Mouse (Mus musculus): ENCODE measurements around the gene Tma16. TPM values are rescaled to one million over a fixed set of nuclear protein-coding genes. Genes with fewer than 3 reads are reported as not detected.

Tma16 gene
- total and polyA plus RNA-seq, 3 experiments = 1.6 to 3.9 (median 3.7) TPM

DNA sequence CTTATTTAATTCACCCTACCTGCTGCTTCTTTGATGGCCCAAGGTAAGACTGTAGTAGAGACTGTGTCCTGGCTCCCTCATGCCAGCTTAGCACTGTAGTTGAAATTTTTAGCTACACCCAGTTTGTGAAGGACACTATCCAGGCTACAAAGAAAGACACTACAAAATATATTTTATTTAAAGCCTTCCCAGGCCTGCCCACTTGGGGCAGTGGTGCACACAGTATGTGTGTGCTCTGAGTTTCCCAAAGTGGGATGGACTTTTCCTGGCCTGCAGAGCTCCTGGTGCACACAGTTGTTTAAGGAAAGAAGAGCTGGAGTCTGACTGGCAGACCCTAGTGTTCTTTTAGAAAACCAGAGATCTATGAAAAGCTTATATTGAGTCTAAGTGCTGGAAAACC is 29.3 kb downstream of the Tma16 start:
- no peak for DNase-seq
- H3K27me3 ChIP-seq (ENCODE audit: control insufficient read depth, insufficient read depth, low read length) = no peaks in the 10 kb centered on the region
- no peaks in the 10 kb centered on the region for H3K4me1 ChIP-seq (ENCODE audit: control insufficient read depth, insufficient read depth, low read length)
- intact Hi-C loops (cut with DNase I) = loop anchor here (10.0 kb wide), 1 partner anchor 948 kb away; no protein-coding TSS in a partner anchor
- TF ChIP-seq POLR2A (IDR thresholded peaks at IDR 0.05; ENCODE audit: insufficient read depth, low read depth, low read length) = no peak
- peak; percentile 25; the same call in 1 of the 2 replicates for TF ChIP-seq CTCF (IDR thresholded peaks at IDR 0.05)
- H3K4me3 ChIP-seq = no peak overlapping the region
- H3K36me3 ChIP-seq (ENCODE audit: control insufficient read depth, insufficient read depth, low read length) = no peaks in the 10 kb centered on the region
- no peak overlapping the region for H3K27ac ChIP-seq
- H3K9ac ChIP-seq (ENCODE audit: low read depth, low read length) = no peak overlapping the region
- H3K79me2 ChIP-seq (replicated peaks; ENCODE audit: control insufficient read depth, insufficient read depth, low read length) = no peaks in the 10 kb centered on the region

DNA sequence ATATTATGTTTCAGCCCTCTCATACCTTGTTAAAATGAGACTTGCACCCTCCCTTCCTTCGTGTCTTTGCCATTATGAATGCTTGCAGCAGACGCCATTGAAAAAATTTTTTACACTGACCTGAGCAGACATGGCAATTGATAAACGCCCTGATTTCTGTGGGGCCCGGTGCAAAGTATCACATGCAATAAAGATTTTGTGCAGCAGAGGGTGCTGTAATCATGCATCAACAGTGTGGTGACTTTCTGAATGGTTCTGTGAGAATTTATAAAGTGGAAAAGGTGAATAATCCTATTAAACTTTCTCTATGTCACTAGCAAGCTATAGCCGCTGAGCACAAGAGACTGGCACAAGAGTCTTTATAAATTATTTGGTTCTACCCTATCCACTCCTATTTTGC is 35.6 kb downstream of the Tma16 start:
- WGBS = 17% methylated on average over 5 of the region's 5 CpGs
- peak in 1 of 2 experiments; percentile 27 for DNase-seq
- TF ChIP-seq CTCF (IDR thresholded peaks at IDR 0.05) (peak; percentile 80), EP300 (IDR thresholded peaks at IDR 0.05; ENCODE audit: insufficient read depth, low read depth, low read length) (no peak), POLR2A (IDR thresholded peaks at IDR 0.05; ENCODE audit: insufficient read depth, low read depth, low read length) (no peak)
- Histone ChIP-seq H3K4me1 (ENCODE audit: control insufficient read depth, insufficient read depth, low read length) (no peaks in the 10 kb centered on the region), H3K36me3 (ENCODE audit: control insufficient read depth, insufficient read depth, low read length) (no peaks in the 10 kb centered on the region), H3K4me3 (no peak overlapping the region), H3K27ac (no peak overlapping the region), H3K79me2 (replicated peaks; ENCODE audit: control insufficient read depth, insufficient read depth, low read length) (no peaks in the 10 kb centered on the region), H3K9ac (ENCODE audit: low read depth, low read length) (no peak overlapping the region), H3K27me3 (ENCODE audit: control insufficient read depth, insufficient read depth, low read length) (no peaks in the 10 kb centered on the region)
- intact Hi-C loops (cut with DNase I) = loop anchor here (2.0 to 10.0 kb wide), 2 partner anchors 44 to 954 kb away; no protein-coding TSS in a partner anchor

DNA sequence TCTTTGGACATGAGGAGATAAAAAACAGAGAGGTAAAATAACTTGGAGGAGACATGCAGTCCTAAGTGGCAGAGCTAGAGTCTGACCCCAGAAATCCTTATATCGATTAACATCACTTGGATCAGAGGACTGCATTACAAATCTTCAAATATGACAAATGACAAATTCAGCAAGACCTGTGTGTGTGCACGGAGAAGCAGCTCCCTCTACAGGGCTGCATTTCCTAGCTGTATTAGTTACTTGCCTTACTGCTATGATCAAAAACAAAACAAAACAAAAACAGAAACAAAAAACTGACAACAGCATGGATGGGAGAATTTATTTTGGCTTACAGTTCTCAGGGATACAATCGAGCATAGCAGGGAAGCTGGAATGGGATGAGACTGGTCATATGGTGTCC is 41.0 kb downstream of the Tma16 start:
- Histone ChIP-seq H3K36me3 (ENCODE audit: control insufficient read depth, insufficient read depth, low read length) (no peaks in the 10 kb centered on the region), H3K27me3 (ENCODE audit: control insufficient read depth, insufficient read depth, low read length) (no peaks in the 10 kb centered on the region), H3K4me1 (ENCODE audit: control insufficient read depth, insufficient read depth, low read length) (no peaks in the 10 kb centered on the region), H3K79me2 (replicated peaks; ENCODE audit: control insufficient read depth, insufficient read depth, low read length) (no peaks in the 10 kb centered on the region), H3K27ac (no peak overlapping the region), H3K9ac (ENCODE audit: low read depth, low read length) (no peak overlapping the region), H3K4me3 (no peak overlapping the region)
- WGBS = 66% methylated on average over 3 of the region's 3 CpGs
- intact Hi-C loops (cut with DNase I) = no loop called here
- TF ChIP-seq CTCF (IDR thresholded peaks at IDR 0.05) (no peak), EP300 (IDR thresholded peaks at IDR 0.05; ENCODE audit: insufficient read depth, low read depth, low read length) (no peak), POLR2A (IDR thresholded peaks at IDR 0.05; ENCODE audit: insufficient read depth, low read depth, low read length) (no peak)
- no peak for DNase-seq

DNA sequence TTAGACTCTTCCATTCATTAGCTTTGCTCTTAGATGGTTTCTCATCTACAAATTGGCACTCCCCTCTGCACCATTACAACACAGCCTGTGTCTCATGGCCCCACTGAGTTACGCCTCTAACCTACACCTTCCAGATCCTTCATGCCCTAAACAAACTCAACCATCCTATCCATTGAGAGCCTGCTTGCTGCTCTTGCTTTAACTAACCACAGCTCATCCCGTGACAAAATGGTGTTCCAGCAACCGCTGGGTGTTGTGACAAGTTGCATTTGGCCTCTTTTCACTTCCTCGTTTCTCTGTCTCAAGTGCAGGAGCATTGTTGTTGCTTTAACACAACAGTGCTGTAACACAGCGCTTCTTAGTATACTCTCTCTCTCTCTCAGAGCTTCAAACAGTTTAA is 42.2 kb downstream of the Tma16 start:
- TF ChIP-seq CTCF (IDR thresholded peaks at IDR 0.05) (no peak), EP300 (IDR thresholded peaks at IDR 0.05; ENCODE audit: insufficient read depth, low read depth, low read length) (no peak), POLR2A (IDR thresholded peaks at IDR 0.05; ENCODE audit: insufficient read depth, low read depth, low read length) (no peak)
- Histone ChIP-seq H3K4me3 (no peak overlapping the region), H3K4me1 (ENCODE audit: control insufficient read depth, insufficient read depth, low read length) (no peaks in the 10 kb centered on the region), H3K27me3 (ENCODE audit: control insufficient read depth, insufficient read depth, low read length) (no peaks in the 10 kb centered on the region), H3K79me2 (replicated peaks; ENCODE audit: control insufficient read depth, insufficient read depth, low read length) (no peaks in the 10 kb centered on the region), H3K27ac (no peak overlapping the region), H3K9ac (ENCODE audit: low read depth, low read length) (no peak overlapping the region), H3K36me3 (ENCODE audit: control insufficient read depth, insufficient read depth, low read length) (no peaks in the 10 kb centered on the region)
- intact Hi-C loops (cut with DNase I) = loop anchor here (5.0 kb wide), 1 partner anchor 122 kb away; no protein-coding TSS in a partner anchor
- DNase-seq = peak in 1 of 2 experiments; percentile 17
- 62% methylated on average over 5 of the region's 5 CpGs for WGBS

DNA sequence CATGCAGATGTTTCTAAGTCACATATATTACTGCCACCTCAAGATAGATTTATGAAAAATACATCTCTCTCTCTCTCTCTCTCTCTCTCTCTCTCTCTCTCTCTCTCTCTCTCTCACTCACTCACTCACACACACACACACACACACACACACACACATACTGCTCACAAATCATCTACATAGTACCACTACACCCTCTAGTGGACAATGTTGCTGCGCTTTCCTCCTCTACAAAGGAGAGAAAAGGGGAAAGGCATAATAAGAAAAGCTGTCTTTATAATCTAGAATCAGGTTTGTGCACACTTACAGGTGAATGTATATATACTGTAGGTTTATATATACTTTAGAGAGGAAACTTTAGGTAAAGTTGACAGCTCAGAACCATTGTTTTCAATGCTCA is 43.6 kb downstream of the Tma16 start:
- no peak for DNase-seq
- Histone ChIP-seq H3K79me2 (replicated peaks; ENCODE audit: control insufficient read depth, insufficient read depth, low read length) (no peaks in the 10 kb centered on the region), H3K9ac (ENCODE audit: low read depth, low read length) (no peak overlapping the region), H3K4me1 (ENCODE audit: control insufficient read depth, insufficient read depth, low read length) (no peaks in the 10 kb centered on the region; the same call in 1 of the 2 replicates), H3K27ac (no peak overlapping the region), H3K27me3 (ENCODE audit: control insufficient read depth, insufficient read depth, low read length) (no peaks in the 10 kb centered on the region), H3K4me3 (no peak overlapping the region), H3K36me3 (ENCODE audit: control insufficient read depth, insufficient read depth, low read length) (no peaks in the 10 kb centered on the region)
- 18% methylated on average over 1 of the region's 1 CpGs for WGBS
- no peak for TF ChIP-seq EP300 (IDR thresholded peaks at IDR 0.05; ENCODE audit: insufficient read depth, low read depth, low read length)
- TF ChIP-seq POLR2A (IDR thresholded peaks at IDR 0.05; ENCODE audit: insufficient read depth, low read depth, low read length) = no peak
- TF ChIP-seq CTCF (IDR thresholded peaks at IDR 0.05) = peak; percentile 43
- intact Hi-C loops (cut with DNase I) = loop anchor here (5.0 kb wide), 1 partner anchor 120 kb away; no protein-coding TSS in a partner anchor

DNA sequence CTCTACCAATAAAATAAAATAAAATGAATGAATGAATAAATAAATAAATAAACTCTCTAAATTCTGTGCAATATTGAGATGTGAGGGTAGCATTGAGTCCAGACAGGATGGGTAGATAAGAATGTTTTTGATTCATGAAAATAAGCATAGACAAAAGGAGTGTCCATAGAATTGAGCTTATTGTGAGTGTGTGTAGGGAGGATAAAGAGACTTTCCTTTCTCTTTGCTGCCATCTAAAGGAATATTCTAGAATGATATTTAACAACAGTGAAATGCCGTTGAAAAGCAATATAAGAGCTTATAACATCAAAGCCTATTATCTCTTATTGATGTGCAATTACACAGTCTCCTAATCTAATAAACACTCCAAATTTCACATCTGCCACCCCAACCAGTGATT is 45.2 kb downstream of the Tma16 start:
- no peaks in the 10 kb centered on the region; the same call in 1 of the 2 replicates for H3K4me1 ChIP-seq (ENCODE audit: control insufficient read depth, insufficient read depth, low read length)
- no peak for DNase-seq
- 9% methylated on average over 1 of the region's 1 CpGs for WGBS
- no peaks in the 10 kb centered on the region for H3K36me3 ChIP-seq (ENCODE audit: control insufficient read depth, insufficient read depth, low read length)
- TF ChIP-seq CTCF (IDR thresholded peaks at IDR 0.05) = peak; percentile 49
- no peak for TF ChIP-seq POLR2A (IDR thresholded peaks at IDR 0.05; ENCODE audit: insufficient read depth, low read depth, low read length)
- TF ChIP-seq EP300 (IDR thresholded peaks at IDR 0.05; ENCODE audit: insufficient read depth, low read depth, low read length) = no peak
- no peak overlapping the region for H3K27ac ChIP-seq
- no peak overlapping the region for H3K4me3 ChIP-seq
- H3K9ac ChIP-seq (ENCODE audit: low read depth, low read length) = no peak overlapping the region
- H3K79me2 ChIP-seq (replicated peaks; ENCODE audit: control insufficient read depth, insufficient read depth, low read length) = no peaks in the 10 kb centered on the region
- intact Hi-C loops (cut with DNase I) = loop anchor here (5.0 kb wide), 1 partner anchor 119 kb away; no protein-coding TSS in a partner anchor
- H3K27me3 ChIP-seq (ENCODE audit: control insufficient read depth, insufficient read depth, low read length) = no peaks in the 10 kb centered on the region

Data from heart, adult 2 months (tissue).